Mouse (Mus musculus) limb, embryonic 10.5 days (tissue): Measurements from ENCODE around the gene Tex52. TPM values are rescaled to one million over a fixed set of nuclear protein-coding genes. Genes with fewer than 3 reads are reported as not detected.
A peak's percentile ranks its signal among the peaks of the same experiment; 100 is the strongest.
"Not testable (repeated sequence)": the region's sequence is repeated elsewhere in the genome, so short reads cannot be mapped to it uniquely, and the experiment has no call there.

Experiments used
- DNase-seq: peaks from one replicate; pipeline ENCODE4 v3.0.0-alpha.2; 2017; ENCODE audit warnings: low spot score
- H3K27ac ChIP-seq: fragments of 300-500 bp; sonication (generic); 2 replicates; pipeline ENCODE4 v1.5.1; 2016; ENCODE audit warnings: mild to moderate bottlenecking
- H3K27me3 ChIP-seq: fragments of 300-500 bp; sonication (generic); 2 replicates; pipeline ENCODE4 v1.6.1; 2016; ENCODE audit warnings: low read depth, mild to moderate bottlenecking; ENCODE audit not compliant: poor library complexity, severe bottlenecking
- H3K36me3 ChIP-seq: fragments of 300-500 bp; sonication (generic); 2 replicates; pipeline ENCODE4 v1.6.1; 2016; ENCODE audit warnings: mild to moderate bottlenecking, moderate library complexity
- H3K4me1 ChIP-seq: fragments of 300-500 bp; sonication (generic); 2 replicates; pipeline ENCODE4 v1.6.1; 2016
- H3K4me3 ChIP-seq: fragments of 300-500 bp; sonication (generic); 2 replicates; pipeline ENCODE4 v1.5.1; 2016; ENCODE audit warnings: mild to moderate bottlenecking, moderate library complexity
- H3K9me3 ChIP-seq: fragments of 300-500 bp; sonication (generic); replicated peaks from 2 replicates; pipeline ENCODE4 v1.6.1; 2016; ENCODE audit warnings: mild to moderate bottlenecking
- WGBS: fragments of 180-500 bp; shearing (Covaris S2); methylation state at CpG from one replicate; pipeline ENCODE4 v1.1.7; 2016; 5-methylcytosine and 5-hydroxymethylcytosine counted together
- polyA plus RNA-seq: library from polyadenylated mRNA; unstranded; fragments of >200 nt; fragmentation: Nextera tagmentation; extraction: Ambion mirVana; gene quantifications from 2 replicates; pipeline ENCODE4 v1.2.1, GENCODE M21; 2016

Tex52 gene
- polyA plus RNA-seq, 1 experiment from 2014 or later, result 0.61 TPM

GRCm38 (mm10) chr6:128361901-128362300 is 13.4 kb upstream of the Tex52 start:
- Histone ChIP-seq H3K4me3 (peak overlapping the region; percentile 98), H3K36me3 (peaks cover 60% of the 10 kb centered on the region), H3K27ac (peak overlapping the region; percentile 97), H3K27me3 (no peaks in the 10 kb centered on the region), H3K9me3 (no peaks in the 10 kb centered on the region), H3K4me1 (peaks cover 35% of the 10 kb centered on the region)
- no peak for DNase-seq
- 23% methylated on average over 9 of the region's 9 CpGs for WGBS

- DNase-seq, result peak; percentile 93
- WGBS, result under 1% methylated on average over 76 of the region's 76 CpGs
- Histone ChIP-seq H3K4me1 (peaks cover 35% of the 10 kb centered on the region), H3K4me3 (peak within 1 kb of the TSS; percentile 98), H3K36me3 (peaks cover 60% of the 10 kb centered on the region), H3K9me3 (no peaks in the 10 kb centered on the region), H3K27me3 (no peaks in the 10 kb centered on the region), H3K27ac (peak within 1 kb of the TSS; percentile 97)
These were observed 12.8 kb upstream of the Tex52 start, which contains the start of the genes Rhno1 and Foxm1 for GRCm38 (mm10) chr6:128362381-128363006. Gene Rhno1 (minus strand): TSS chr6:128362911. Gene Foxm1 (plus strand): TSS chr6:128362967.

- peaks cover 35% of the 10 kb centered on the region for H3K4me1 ChIP-seq
- peak overlapping the region; percentile 97 for H3K27ac ChIP-seq
- H3K4me3 ChIP-seq, result peak overlapping the region; percentile 98
- H3K9me3 ChIP-seq, result no peaks in the 10 kb centered on the region
- H3K27me3 ChIP-seq, result no peaks in the 10 kb centered on the region
- peaks cover 60% of the 10 kb centered on the region for H3K36me3 ChIP-seq
- DNase-seq, result no peak
- WGBS, result under 1% methylated on average over 41 of the region's 46 CpGs
These were observed 12.0 kb upstream of the Tex52 start for GRCm38 (mm10) chr6:128363007-128363825.

- Histone ChIP-seq H3K4me3 (0 out of 2 replicates have a peak overlapping the region, but pooled peaks have one; percentile 8), H3K36me3 (peaks cover 65% of the 10 kb centered on the region), H3K9me3 (no peaks in the 10 kb centered on the region), H3K27ac (no peak overlapping the region), H3K4me1 (peaks cover 33% of the 10 kb centered on the region), H3K27me3 (no peaks in the 10 kb centered on the region)
- WGBS, result 87% methylated on average over 6 of the region's 6 CpGs
- DNase-seq, result no peak
These were observed 10.5 kb upstream of the Tex52 start for GRCm38 (mm10) chr6:128364721-128365120.

GRCm38 (mm10) chr6:128366466-128366865 is 8.8 kb upstream of the Tex52 start:
- Histone ChIP-seq H3K4me3 (no peak overlapping the region), H3K27ac (no peak overlapping the region), H3K9me3 (no peaks in the 10 kb centered on the region), H3K27me3 (no peaks in the 10 kb centered on the region), H3K4me1 (peaks cover 21% of the 10 kb centered on the region), H3K36me3 (peaks cover 73% of the 10 kb centered on the region)
- DNase-seq, result no peak
- WGBS, result 96% methylated on average over 5 of the region's 5 CpGs

GRCm38 (mm10) chr6:128370040-128370439 is 5.2 kb upstream of the Tex52 start:
- H3K27ac ChIP-seq, result no peak overlapping the region
- no peak overlapping the region for H3K4me3 ChIP-seq
- H3K27me3 ChIP-seq, result no peaks in the 10 kb centered on the region
- no peak for DNase-seq
- H3K9me3 ChIP-seq, result no peaks in the 10 kb centered on the region
- 91% methylated on average over 5 of the region's 5 CpGs for WGBS
- H3K36me3 ChIP-seq, result peaks cover 100% of the 10 kb centered on the region
- 0 out of 2 replicates have a peak, but pooled peaks cover under 1% of the 10 kb centered on the region for H3K4me1 ChIP-seq

- H3K4me1 ChIP-seq, result no peaks in the 10 kb centered on the region
- no peaks in the 10 kb centered on the region for H3K9me3 ChIP-seq
- peaks cover 60% of the 10 kb centered on the region for H3K36me3 ChIP-seq
- no peak overlapping the region for H3K27ac ChIP-seq
- H3K4me3 ChIP-seq, result no peak overlapping the region
- H3K27me3 ChIP-seq, result no peaks in the 10 kb centered on the region
- WGBS, result 91% methylated on average over 17 of the region's 17 CpGs
- no peak for DNase-seq
These were observed 1.3 kb downstream of the Tex52 start for GRCm38 (mm10) chr6:128376371-128377085.

- Histone ChIP-seq H3K4me1 (no peaks in the 10 kb centered on the region), H3K9me3 (no peaks in the 10 kb centered on the region), H3K27me3 (no peaks in the 10 kb centered on the region), H3K27ac (no peak overlapping the region), H3K36me3 (peaks cover 29% of the 10 kb centered on the region), H3K4me3 (no peak overlapping the region)
- no peak for DNase-seq
- WGBS, result 87% methylated on average over 16 of the region's 16 CpGs
These were observed 4.4 kb downstream of the Tex52 start for GRCm38 (mm10) chr6:128379636-128380035.

GRCm38 (mm10) chr6:128380594-128381167 is 5.4 kb downstream of the Tex52 start:
- H3K4me3 ChIP-seq, H3K27me3 ChIP-seq, H3K9me3 ChIP-seq, H3K4me1 ChIP-seq, H3K27ac ChIP-seq, DNase-seq: not testable (repeated sequence)
- 80% methylated on average over 1 of the region's 1 CpGs for WGBS
- H3K36me3 ChIP-seq, result peaks cover 20% of the 10 kb centered on the region

- Histone ChIP-seq H3K4me3 (no peak overlapping the region), H3K27me3 (no peaks in the 10 kb centered on the region), H3K4me1 (no peaks in the 10 kb centered on the region), H3K27ac (no peak overlapping the region), H3K9me3 (no peaks in the 10 kb centered on the region), H3K36me3 (peaks cover 14% of the 10 kb centered on the region)
- DNase-seq, result no peak
- WGBS, result 74% methylated on average over 3 of the region's 3 CpGs
These were observed 6.0 kb downstream of the Tex52 start for GRCm38 (mm10) chr6:128381254-128381653.

GRCm38 (mm10) chr6:128383752-128384151 is 8.5 kb downstream of the Tex52 start:
- Histone ChIP-seq H3K4me3 (no peak overlapping the region), H3K27me3 (no peaks in the 10 kb centered on the region), H3K27ac (no peak overlapping the region), H3K36me3 (no peaks in the 10 kb centered on the region), H3K4me1 (no peaks in the 10 kb centered on the region), H3K9me3 (no peaks in the 10 kb centered on the region)
- 86% methylated on average over 7 of the region's 7 CpGs for WGBS
- DNase-seq, result no peak

- Histone ChIP-seq H3K4me3 (no peak overlapping the region), H3K27me3 (no peaks in the 10 kb centered on the region), H3K9me3 (no peaks in the 10 kb centered on the region), H3K27ac (no peak overlapping the region), H3K36me3 (no peaks in the 10 kb centered on the region), H3K4me1 (no peaks in the 10 kb centered on the region)
- 84% methylated on average over 1 of the region's 1 CpGs for WGBS
- DNase-seq, result no peak
These were observed 9.8 kb downstream of the Tex52 start for GRCm38 (mm10) chr6:128385026-128385425.
